Mouse (Mus musculus) heart, adult 8-10 months (tissue): ENCODE measurements around the gene Tmem220. TPM values are rescaled to one million over a fixed set of nuclear protein-coding genes. Genes with fewer than 3 reads are reported as not detected.
"Not testable (repeated sequence)": the region's sequence is repeated elsewhere in the genome, so short reads cannot be mapped to it uniquely, and the experiment has no call there.

ENCODE experiments used
- DNase-seq: peaks from one replicate; pipeline ENCODE4 v3.0.0; 2022; ENCODE audit warnings: low spot score
- total RNA-seq, 4 experiments: library from RNA; stranded (reverse); gene quantifications; 2 replicates each; pipeline ENCODE4 v1.2.4; 2022

The Tmem220 gene
- total RNA-seq, 4 experiments from 2014 or later, result 1.6 to 2.6 (median 2.0) TPM

GRCm38 (mm10) chr11:67019711-67020475 lies 5.1 kb upstream of the Tmem220 start:
- DNase-seq, result no peak

- DNase-seq, result peak; percentile 59
Observed at GRCm38 (mm10) chr11:67020948-67021347, 4.0 kb upstream of the Tmem220 start.

- DNase-seq, result no peak
Observed at GRCm38 (mm10) chr11:67022354-67023115, 2.4 kb upstream of the Tmem220 start.

- DNase-seq, result not testable (repeated sequence)
Observed at GRCm38 (mm10) chr11:67023191-67023590, 1.8 kb upstream of the Tmem220 start.

- DNase-seq, result no peak
Observed at GRCm38 (mm10) chr11:67023802-67024340, 1.1 kb upstream of the Tmem220 start.

GRCm38 (mm10) chr11:67030904-67031602 lies 6.1 kb downstream of the Tmem220 start:
- no peak for DNase-seq

- no peak for DNase-seq
Observed at GRCm38 (mm10) chr11:67031603-67031915, 6.6 kb downstream of the Tmem220 start.

- DNase-seq, result no peak
Observed at GRCm38 (mm10) chr11:67034775-67035485, 10.0 kb downstream of the Tmem220 start.

- no peak for DNase-seq
Observed at GRCm38 (mm10) chr11:67036229-67036628, 11.3 kb downstream of the Tmem220 start.

GRCm38 (mm10) chr11:67036892-67037291 lies 11.9 kb downstream of the Tmem220 start:
- no peak for DNase-seq

- no peak for DNase-seq
Observed at GRCm38 (mm10) chr11:67039799-67040198, 14.8 kb downstream of the Tmem220 start.

GRCm38 (mm10) chr11:67040483-67040882 lies 15.5 kb downstream of the Tmem220 start:
- DNase-seq, result no peak

GRCm38 (mm10) chr11:67043007-67043406 lies 18.1 kb downstream of the Tmem220 start:
- no peak for DNase-seq

GRCm38 (mm10) chr11:67044959-67045358 lies 20.0 kb downstream of the Tmem220 start:
- no peak for DNase-seq

GRCm38 (mm10) chr11:67047199-67047598 lies 22.2 kb downstream of the Tmem220 start:
- no peak for DNase-seq

- DNase-seq, result no peak
Observed at GRCm38 (mm10) chr11:67048496-67048895, 23.5 kb downstream of the Tmem220 start.

GRCm38 (mm10) chr11:67049256-67049655 lies 24.3 kb downstream of the Tmem220 start:
- no peak for DNase-seq

- DNase-seq, result no peak
Observed at GRCm38 (mm10) chr11:67051676-67052320, 26.8 kb downstream of the Tmem220 start.

- peak; percentile 92 for DNase-seq
Observed at GRCm38 (mm10) chr11:67052321-67052952, 27.5 kb downstream of the Tmem220 start, which contains the start of the genes Adprm and Sco1. TSS of gene Adprm (minus strand) at chr11:67052594. TSS of gene Sco1 (plus strand) at chr11:67052670.

GRCm38 (mm10) chr11:67054754-67055365 lies 29.9 kb downstream of the Tmem220 start:
- DNase-seq, result no peak
